Mouse (Mus musculus): ENCODE data around the gene Gpr34. TPM values are rescaled to one million over a fixed set of nuclear protein-coding genes. Genes with fewer than 3 reads are reported as not detected.

Gene Gpr34
- polyA plus RNA-seq, 1 experiment from 2014 or later, result 3.7 TPM

- Histone ChIP-seq H3K27me3 (replicated peaks) (no peaks in the 10 kb centered on the region), H3K9me3 (no peaks in the 10 kb centered on the region), H3K36me3 (no peaks in the 10 kb centered on the region), H3K4me2 (replicated peaks) (no peak overlapping the region), H3K9ac (no peak overlapping the region), H3K4me3 (no peak overlapping the region), H3K27ac (no peak overlapping the region), H3K4me1 (no peaks in the 10 kb centered on the region)
- ATAC-seq (ENCODE audit: low FRiP score, low read depth), result no peak
- WGBS, result 100% methylated on average over 1 of the region's 1 CpGs
These were observed 54.7 kb downstream of the Gpr34 start for GRCm38 (mm10) chrX:13686589-13686988.

GRCm38 (mm10) chrX:13688356-13688755, 56.5 kb downstream of the Gpr34 start:
- Histone ChIP-seq H3K9ac (no peak overlapping the region), H3K27ac (no peak overlapping the region), H3K9me3 (no peaks in the 10 kb centered on the region), H3K36me3 (no peaks in the 10 kb centered on the region), H3K4me1 (no peaks in the 10 kb centered on the region), H3K27me3 (replicated peaks) (no peaks in the 10 kb centered on the region), H3K4me3 (no peak overlapping the region), H3K4me2 (replicated peaks) (no peak overlapping the region)
- no peak for ATAC-seq (ENCODE audit: low FRiP score, low read depth)
- 65% methylated on average over 2 of the region's 2 CpGs for WGBS

Small RNA genes within 50 kb of the gene (microRNA-seq; reads per million reads assigned to microRNA genes)
- gene Gm25246, result not detected

Other genes with a start within 250 kb of the Gpr34 start
- gene Nyx, start 166.0 kb upstream of the Gpr34 start, polyA plus RNA-seq (2016; fragmentation: Nextera tagmentation; extraction: Ambion mirVana), result 0.05 TPM in 2 replicates
- 0.79 and 0.92 TPM in 2 replicates for gene Gpr82, start 29.3 kb downstream of the Gpr34 start, polyA plus RNA-seq (2016; fragmentation: Nextera tagmentation; extraction: Ambion mirVana)
- gene Cask, start 219.3 kb downstream of the Gpr34 start, polyA plus RNA-seq (2016; fragmentation: Nextera tagmentation; extraction: Ambion mirVana), result 27.2 and 27.7 TPM in 2 replicates

Data from neural tube, embryonic 12.5 days (tissue).